Mouse (Mus musculus) ovary, postnatal 14 days (tissue): Measurements from ENCODE around the gene Def8.
A peak's percentile ranks its signal among the peaks of the same experiment; 100 is the strongest.

Source experiments
- DNase-seq: peaks from one replicate; pipeline ENCODE4 v3.0.0; 2022; ENCODE audit warnings: low spot score

Gene Def8

GRCm38 (mm10) chr8:123423441-123423840 is at the start of gene Def8:
Gene Def8 (plus strand): TSS chr8:123423527.
- no peak for DNase-seq

GRCm38 (mm10) chr8:123374239-123374578 is 49.1 kb upstream of the Def8 start:
- peak; percentile 97 for DNase-seq

GRCm38 (mm10) chr8:123375701-123376100 is 47.6 kb upstream of the Def8 start:
- no peak for DNase-seq

- DNase-seq = no peak
Observed at GRCm38 (mm10) chr8:123376106-123376505, 47.2 kb upstream of the Def8 start.

- no peak for DNase-seq
Observed at GRCm38 (mm10) chr8:123381711-123382110, 41.6 kb upstream of the Def8 start.

GRCm38 (mm10) chr8:123382516-123382915 is 40.8 kb upstream of the Def8 start:
- DNase-seq = no peak

- no peak for DNase-seq
Observed at GRCm38 (mm10) chr8:123384883-123385540, 38.3 kb upstream of the Def8 start.

GRCm38 (mm10) chr8:123387041-123387440 is 36.3 kb upstream of the Def8 start:
- DNase-seq = no peak

GRCm38 (mm10) chr8:123387801-123388200 is 35.5 kb upstream of the Def8 start:
- DNase-seq = no peak

GRCm38 (mm10) chr8:123389026-123389425 is 34.3 kb upstream of the Def8 start:
- no peak for DNase-seq

- DNase-seq = no peak
Observed at GRCm38 (mm10) chr8:123398308-123398707, 25.0 kb upstream of the Def8 start.

GRCm38 (mm10) chr8:123401936-123402335 is 21.4 kb upstream of the Def8 start:
- DNase-seq = no peak

GRCm38 (mm10) chr8:123402730-123403326 is 20.5 kb upstream of the Def8 start:
- DNase-seq = no peak

- DNase-seq = no peak
Observed at GRCm38 (mm10) chr8:123404521-123404920, 18.8 kb upstream of the Def8 start.

- DNase-seq = peak; percentile 66
Observed at GRCm38 (mm10) chr8:123406786-123407185, 16.5 kb upstream of the Def8 start, which contains the start of gene Mc1r. Gene Mc1r (plus strand): TSS chr8:123407107.

- no peak for DNase-seq
Observed at GRCm38 (mm10) chr8:123407612-123408011, 15.7 kb upstream of the Def8 start.

GRCm38 (mm10) chr8:123408586-123409544 is 14.5 kb upstream of the Def8 start:
- DNase-seq = no peak

GRCm38 (mm10) chr8:123410049-123410587 is 13.2 kb upstream of the Def8 start:
- DNase-seq = no peak

GRCm38 (mm10) chr8:123410788-123411187 is 12.5 kb upstream of the Def8 start:
- DNase-seq = no peak

GRCm38 (mm10) chr8:123411246-123411645 is 12.1 kb upstream of the Def8 start, which contains the start of gene Tubb3:
Gene Tubb3 (plus strand): TSS chr8:123411424.
- no peak for DNase-seq

GRCm38 (mm10) chr8:123411781-123412327 is 11.5 kb upstream of the Def8 start:
- DNase-seq = no peak

- no peak for DNase-seq
Observed at GRCm38 (mm10) chr8:123412560-123413170, 10.7 kb upstream of the Def8 start.
